Mouse (Mus musculus): Measurements from ENCODE around the gene Atg4d. TPM values are rescaled to one million over a fixed set of nuclear protein-coding genes. Genes with fewer than 3 reads are reported as not detected.
"Not testable (repeated sequence)": the region's sequence is repeated elsewhere in the genome, so short reads cannot be mapped to it uniquely, and the experiment has no call there.

The Atg4d gene
- 10 to 100 TPM; 29.7 to 33.9 TPM for total RNA-seq (2021)

- intact Hi-C loops (cut with DNase I): no loop called here
- peak; percentile 95 to 99 for DNase-seq (ENCODE audit: extremely low spot score in 1 of 2, low spot score in 2 of 2)
Observed at GRCm38 (mm10) chr9:21265000-21265561, at the start of gene Atg4d. Gene Atg4d, plus strand, starts transcription at chr9:21265293.

- no peak for DNase-seq (ENCODE audit: extremely low spot score in 1 of 2, low spot score in 2 of 2)
- intact Hi-C loops (cut with DNase I): no loop called here
Observed at GRCm38 (mm10) chr9:21216050-21216841, 48.8 kb upstream of the Atg4d start.

GRCm38 (mm10) chr9:21219820-21220219 is 45.3 kb upstream of the Atg4d start:
- intact Hi-C loops (cut with DNase I): no loop called here
- DNase-seq (ENCODE audit: extremely low spot score in 1 of 2, low spot score in 2 of 2): no peak

GRCm38 (mm10) chr9:21220490-21221382 is 44.4 kb upstream of the Atg4d start:
- peak; percentile 89 to 91 for DNase-seq (ENCODE audit: extremely low spot score in 1 of 2, low spot score in 2 of 2)
- intact Hi-C loops (cut with DNase I): no loop called here

- intact Hi-C loops (cut with DNase I): no loop called here
Observed at GRCm38 (mm10) chr9:21221383-21221929, 43.6 kb upstream of the Atg4d start.

GRCm38 (mm10) chr9:21223490-21223889 is 41.6 kb upstream of the Atg4d start:
- DNase-seq (ENCODE audit: extremely low spot score in 1 of 2, low spot score in 2 of 2); intact Hi-C loops (cut with DNase I): not testable (repeated sequence)

More at GRCm38 (mm10) chr9:21221383-21221929, 43.6 kb upstream of the Atg4d start:
- DNase-seq (ENCODE audit: extremely low spot score in 1 of 2, low spot score in 2 of 2): no peak

GRCm38 (mm10) chr9:21223906-21224305 is 41.2 kb upstream of the Atg4d start:
- intact Hi-C loops (cut with DNase I): no loop called here

GRCm38 (mm10) chr9:21224576-21225414 is 40.3 kb upstream of the Atg4d start:
- no peak for DNase-seq (ENCODE audit: extremely low spot score in 1 of 2, low spot score in 2 of 2)
- intact Hi-C loops (cut with DNase I): no loop called here

More at GRCm38 (mm10) chr9:21223906-21224305, 41.2 kb upstream of the Atg4d start:
- no peak for DNase-seq (ENCODE audit: extremely low spot score in 1 of 2, low spot score in 2 of 2)

- DNase-seq (ENCODE audit: extremely low spot score in 1 of 2, low spot score in 2 of 2): no peak
- intact Hi-C loops (cut with DNase I): no loop called here
Observed at GRCm38 (mm10) chr9:21225415-21225758, 39.7 kb upstream of the Atg4d start.

GRCm38 (mm10) chr9:21227342-21227741 is 37.8 kb upstream of the Atg4d start:
- intact Hi-C loops (cut with DNase I): no loop called here
- DNase-seq (ENCODE audit: extremely low spot score in 1 of 2, low spot score in 2 of 2): no peak

- intact Hi-C loops (cut with DNase I): no loop called here
- DNase-seq (ENCODE audit: extremely low spot score in 1 of 2, low spot score in 2 of 2): no peak
Observed at GRCm38 (mm10) chr9:21231551-21231950, 33.5 kb upstream of the Atg4d start.

- no peak for DNase-seq (ENCODE audit: extremely low spot score in 1 of 2, low spot score in 2 of 2)
- intact Hi-C loops (cut with DNase I): no loop called here
Observed at GRCm38 (mm10) chr9:21232867-21233266, 32.2 kb upstream of the Atg4d start.

- intact Hi-C loops (cut with DNase I): no loop called here
- no peak for DNase-seq (ENCODE audit: extremely low spot score in 1 of 2, low spot score in 2 of 2)
Observed at GRCm38 (mm10) chr9:21233366-21233765, 31.7 kb upstream of the Atg4d start.

- DNase-seq (ENCODE audit: extremely low spot score in 1 of 2, low spot score in 2 of 2): no peak
- intact Hi-C loops (cut with DNase I): no loop called here
Observed at GRCm38 (mm10) chr9:21233805-21234204, 31.3 kb upstream of the Atg4d start.

GRCm38 (mm10) chr9:21235341-21235740 is 29.8 kb upstream of the Atg4d start:
- DNase-seq (ENCODE audit: extremely low spot score in 1 of 2, low spot score in 2 of 2): no peak
- intact Hi-C loops (cut with DNase I): no loop called here

- no peak for DNase-seq (ENCODE audit: extremely low spot score in 1 of 2, low spot score in 2 of 2)
- intact Hi-C loops (cut with DNase I): no loop called here
Observed at GRCm38 (mm10) chr9:21236991-21237367, 28.1 kb upstream of the Atg4d start.

GRCm38 (mm10) chr9:21237368-21238003 is 27.6 kb upstream of the Atg4d start:
- intact Hi-C loops (cut with DNase I): no loop called here
- DNase-seq (ENCODE audit: extremely low spot score in 1 of 2, low spot score in 2 of 2): peak in 1 of 2 experiments; percentile 57
